Mouse (Mus musculus) yolk sac, embryonic 10.5 days (tissue): ENCODE data around the gene Cep97.
"Not testable (repeated sequence)": the region's sequence is repeated elsewhere in the genome, so short reads cannot be mapped to it uniquely, and the experiment has no call there.

Experiments used
- DNase-seq: peaks from one replicate; pipeline ENCODE4 v3.0.0-alpha.2; 2017; ENCODE audit warnings: low spot score

The Cep97 gene

DNA sequence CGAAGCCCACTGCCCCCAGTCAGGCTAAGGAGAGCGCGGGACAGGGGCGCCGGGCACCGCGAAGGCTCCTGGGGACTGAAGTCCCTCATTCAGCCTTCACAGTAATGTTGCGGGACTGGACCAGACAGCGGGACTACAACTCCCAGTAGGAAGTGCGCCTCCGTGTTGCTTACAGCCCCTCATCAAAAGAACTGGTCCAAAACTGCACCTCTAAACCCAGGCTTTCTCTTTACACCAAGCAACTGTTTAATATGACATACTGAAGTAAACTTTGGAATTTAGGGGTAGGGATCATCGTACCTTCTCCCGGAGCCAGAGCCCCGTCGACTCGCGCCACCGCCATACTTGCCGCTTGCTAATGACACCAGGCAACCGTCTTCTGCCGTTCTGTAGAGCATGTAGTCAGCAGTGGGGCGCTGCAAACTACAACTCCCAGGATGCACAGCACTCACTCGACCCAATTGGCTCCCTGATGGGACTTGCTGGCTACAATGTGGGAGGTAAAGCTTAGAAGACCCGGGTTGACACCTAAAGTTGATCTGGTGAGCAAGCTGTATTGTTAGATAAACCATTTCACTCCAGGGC is at the start of gene Cep97:
Gene Cep97 (minus strand): TSS at position 403 of the 585 bp plus-strand sequence.
- peak; percentile 95 for DNase-seq

DNA sequence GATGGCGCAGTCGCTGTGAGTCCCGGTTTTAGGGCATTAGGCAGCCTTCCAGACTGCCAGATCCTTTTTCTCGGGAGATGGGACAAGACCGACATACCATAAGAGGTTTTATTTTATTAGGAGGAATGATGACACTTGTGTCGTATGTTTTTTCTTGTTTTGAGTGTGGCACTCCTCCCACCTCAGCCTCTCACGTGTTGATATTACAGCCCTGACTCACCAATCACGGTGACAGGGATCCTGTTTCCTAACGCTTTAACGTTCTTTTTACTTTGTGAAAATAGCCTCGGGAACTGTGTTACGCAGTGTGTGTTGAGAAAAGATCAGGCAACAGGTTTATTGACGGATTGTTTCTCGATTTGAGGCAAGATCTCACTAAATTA is 40.2 kb upstream of the Cep97 start:
- DNase-seq = peak; percentile 21

DNA sequence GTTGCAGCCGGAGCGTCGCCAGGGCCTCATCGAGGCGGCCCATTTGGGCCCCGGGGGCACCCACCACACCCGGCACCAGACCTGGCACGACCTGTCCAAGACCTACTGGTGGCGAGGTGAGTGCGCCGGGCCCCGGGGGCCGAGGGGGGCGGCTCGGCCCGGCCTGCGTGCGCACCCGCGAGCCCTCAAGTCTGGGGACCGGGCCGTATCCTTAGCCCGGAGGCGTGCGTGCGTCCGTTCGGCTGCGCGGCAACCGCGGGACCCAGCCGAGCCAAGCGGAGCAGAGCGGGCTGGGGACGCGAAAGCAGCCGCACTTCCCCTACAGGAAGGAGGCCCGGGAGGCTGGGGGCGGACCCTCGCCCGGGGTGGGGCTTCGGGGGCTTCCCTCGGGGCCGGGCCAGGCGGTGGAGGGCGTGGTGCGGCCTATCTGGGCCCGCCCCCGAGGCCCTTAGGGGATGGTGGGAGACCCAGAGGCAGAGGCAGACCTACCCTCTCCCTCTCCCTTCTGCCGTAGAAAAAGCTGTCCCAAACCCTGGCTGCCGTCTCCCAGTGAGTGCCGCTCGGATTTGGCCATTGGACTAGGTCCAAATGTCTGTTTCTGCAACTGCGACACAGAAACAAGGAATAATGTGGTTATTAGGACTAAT is 39.7 kb upstream of the Cep97 start:
- peak; percentile 90 for DNase-seq

DNA sequence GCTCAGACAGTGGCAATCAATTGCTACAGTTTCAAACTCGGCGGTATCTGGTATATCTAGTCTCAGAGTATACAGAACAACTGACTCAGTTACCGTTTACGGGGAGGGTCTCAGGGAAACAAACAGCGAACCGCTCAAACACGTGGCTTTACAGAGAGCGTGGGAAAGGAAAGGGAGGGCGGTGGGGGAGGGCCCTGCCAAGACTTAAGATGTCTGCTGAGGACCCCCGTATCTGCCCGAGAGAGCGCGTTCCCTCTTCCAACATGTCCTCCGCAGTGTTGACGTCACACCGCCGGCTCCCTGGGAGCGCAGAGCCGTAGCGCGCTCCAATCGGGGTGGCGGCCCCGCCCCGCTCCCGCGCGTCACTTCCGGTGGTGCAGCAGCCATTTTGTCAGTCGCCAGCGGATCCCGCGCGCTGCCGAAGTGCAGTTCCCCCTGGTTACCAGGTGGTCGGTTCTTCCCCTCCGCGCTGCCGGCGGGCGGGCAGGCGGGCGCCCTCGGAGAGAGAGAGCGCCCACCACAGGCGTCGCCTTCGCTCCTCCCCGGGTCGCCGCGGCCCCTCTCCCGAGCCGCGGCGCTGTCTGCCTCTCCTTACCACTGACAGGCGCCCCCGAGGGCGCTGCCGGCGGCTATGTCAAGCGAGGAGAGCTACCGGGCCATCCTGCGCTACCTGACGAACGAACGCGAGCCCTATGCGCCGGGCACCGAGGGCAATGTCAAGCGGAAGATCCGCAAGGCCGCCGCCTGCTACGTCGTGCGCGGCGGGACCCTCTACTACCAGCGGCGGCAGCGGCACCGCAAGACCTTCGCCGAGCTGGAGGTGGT is 39.0 kb upstream of the Cep97 start, which contains the start of gene Zbtb11:
Gene Zbtb11 (plus strand): TSS at position 453 of the 825 bp plus-strand sequence.
- DNase-seq = peak; percentile 98

DNA sequence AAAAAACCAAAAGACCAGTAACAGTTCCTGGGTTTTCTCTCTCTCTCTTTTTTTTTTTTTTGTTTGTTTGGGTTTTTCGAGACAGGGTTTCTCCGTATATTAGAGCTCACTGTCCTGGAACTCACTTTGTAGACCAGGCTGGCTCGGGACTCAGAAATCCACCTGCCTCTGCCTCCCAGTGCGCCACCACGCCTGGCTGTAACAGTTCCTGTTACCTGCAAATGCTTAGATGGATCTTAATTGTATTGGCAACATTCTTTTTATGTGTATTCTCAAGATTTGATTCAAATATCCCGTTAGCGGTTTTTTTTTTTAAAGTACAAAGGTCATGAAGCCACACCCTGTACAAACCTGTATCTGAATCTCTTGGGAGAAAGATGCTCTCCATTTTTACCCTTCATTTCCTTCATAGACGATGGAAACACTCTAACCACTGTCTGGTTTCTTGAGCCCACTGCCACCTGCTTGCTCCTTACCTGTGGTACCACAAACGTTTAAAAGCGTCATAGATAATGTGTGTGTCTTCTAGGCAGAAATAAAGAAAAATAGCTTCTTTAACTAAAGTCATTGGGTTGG is 38.1 kb upstream of the Cep97 start:
- DNase-seq = peak; percentile 13

DNA sequence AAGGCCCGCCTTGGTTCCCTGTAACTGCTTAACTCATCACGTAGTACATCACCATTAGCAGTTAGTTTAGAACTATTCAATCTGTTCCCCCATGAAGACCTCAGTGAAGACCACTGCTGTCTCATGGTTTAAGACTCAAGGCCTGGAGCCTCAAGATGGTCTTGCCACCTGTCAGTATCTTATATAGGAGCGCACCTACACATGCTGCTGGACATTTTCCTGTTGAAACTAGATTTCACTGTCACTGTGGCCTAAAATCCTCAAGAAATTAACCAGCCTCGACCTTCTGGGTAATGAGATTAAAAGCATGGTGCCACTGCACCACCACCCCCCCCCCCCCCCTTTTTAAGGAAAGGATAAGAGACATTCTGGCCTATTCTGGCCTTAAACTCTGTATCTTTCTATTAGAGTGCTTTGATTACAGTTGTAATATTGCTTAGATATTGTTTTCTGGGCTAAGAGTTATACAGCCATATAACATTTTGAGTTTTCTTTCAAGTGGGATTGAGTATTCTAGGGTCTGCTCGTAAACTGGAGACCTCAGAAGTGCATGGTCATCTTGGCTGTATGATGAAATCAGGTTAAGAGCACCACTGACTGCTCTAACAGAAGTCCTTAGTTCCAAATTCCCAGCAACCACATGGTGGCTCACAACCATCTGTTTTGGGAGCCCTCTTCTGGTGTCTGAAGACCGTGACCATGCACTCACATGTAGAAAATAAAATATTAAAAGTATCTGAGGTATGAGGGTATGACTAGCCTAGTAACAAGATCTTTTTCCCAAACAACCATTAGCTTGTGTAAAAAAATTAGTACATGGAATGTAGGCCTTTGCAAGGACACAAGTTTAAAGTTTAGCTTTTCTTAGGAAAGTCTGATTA is 37.3 kb upstream of the Cep97 start:
- DNase-seq = no peak

DNA sequence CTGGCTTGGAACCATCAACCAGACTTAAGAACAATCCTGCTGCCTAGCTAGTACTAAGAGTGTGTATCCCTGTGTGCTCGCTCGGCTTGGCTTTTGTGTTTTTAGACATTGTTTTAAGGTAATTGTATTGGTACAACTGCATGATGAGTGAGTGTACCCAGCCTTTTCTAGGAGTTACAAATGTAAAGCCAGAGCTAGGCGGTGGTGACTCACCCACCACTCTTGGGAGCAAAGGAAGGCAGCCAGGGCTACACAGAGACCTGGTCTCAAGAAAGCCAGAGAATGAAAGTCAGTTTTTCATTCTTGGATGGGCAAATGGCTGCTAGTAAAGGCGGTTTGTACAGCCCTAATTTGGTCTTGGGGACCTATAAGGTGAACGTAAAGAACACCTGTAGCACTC is 35.8 kb upstream of the Cep97 start:
- DNase-seq = no peak

DNA sequence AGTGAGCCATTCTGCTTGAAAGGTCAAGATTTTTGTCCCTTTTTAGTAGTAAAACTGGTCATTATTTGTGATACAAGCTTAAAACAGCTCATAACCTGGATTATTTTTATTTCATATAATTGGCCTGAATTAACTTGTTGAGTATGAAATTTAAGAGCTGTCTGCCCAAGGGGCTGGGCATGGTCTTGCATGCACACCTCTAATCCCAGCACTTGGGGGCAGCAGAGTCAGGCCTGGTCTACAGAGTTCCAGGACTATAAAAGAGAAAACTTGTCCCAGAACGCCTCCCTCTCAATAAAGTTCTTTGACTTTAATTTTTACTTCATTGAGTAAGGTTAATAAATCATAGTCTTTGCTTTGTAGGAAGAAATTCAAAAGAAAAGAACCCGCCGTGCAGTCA is 34.5 kb upstream of the Cep97 start:
- DNase-seq = no peak

DNA sequence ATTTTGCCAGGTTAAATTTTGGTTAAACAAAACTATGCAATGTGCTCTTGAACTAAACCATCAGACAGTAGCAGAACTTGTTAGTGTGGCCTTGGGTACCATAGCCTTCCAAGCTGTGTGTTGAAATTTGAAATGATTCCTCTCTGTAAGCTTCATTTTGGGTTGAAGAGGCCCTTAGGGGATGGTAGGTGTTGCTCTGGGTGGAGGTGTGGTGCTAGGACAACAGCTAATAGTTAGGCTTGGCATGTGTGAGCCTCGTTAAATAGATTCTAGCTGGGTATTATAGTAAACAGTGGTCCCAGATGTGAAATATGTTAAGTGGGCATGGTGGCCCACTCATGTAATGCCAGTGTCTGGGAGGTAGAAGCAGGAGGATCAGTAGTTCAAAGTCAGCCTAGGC is 32.6 kb upstream of the Cep97 start:
- DNase-seq = no peak

DNA sequence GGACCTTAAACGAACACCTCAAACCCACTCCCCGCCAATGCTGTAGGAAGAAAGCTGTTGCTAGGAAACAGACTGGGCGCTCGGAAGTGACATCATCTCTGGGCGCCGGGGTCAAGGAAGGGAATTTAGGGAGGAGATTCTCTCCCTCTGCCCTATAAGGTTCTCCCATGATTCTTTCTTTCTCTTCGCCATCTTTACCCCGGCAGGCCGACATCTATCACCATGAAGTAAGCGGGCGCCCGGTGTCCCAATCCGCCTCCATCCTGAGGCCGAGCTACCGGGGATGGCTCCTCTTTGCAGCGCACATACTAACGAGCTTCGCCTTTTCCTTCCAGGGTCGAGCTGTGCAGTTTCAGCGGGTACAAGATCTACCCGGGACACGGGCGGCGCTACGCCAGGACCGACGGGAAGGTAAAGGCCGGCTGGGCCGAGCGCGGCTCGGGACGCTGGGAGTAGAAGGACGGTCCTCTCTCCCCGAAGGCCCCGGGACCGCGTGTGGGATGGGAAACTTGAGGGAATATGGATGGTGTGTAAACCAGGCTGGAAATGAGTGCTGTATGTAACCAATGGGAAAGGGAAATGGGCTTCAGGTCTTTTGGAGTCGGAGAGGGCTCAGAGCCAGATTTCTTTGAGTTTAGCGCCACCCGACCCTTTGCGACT is 31.7 kb upstream of the Cep97 start, which contains the start of gene Rpl24:
Gene Rpl24 (plus strand): TSS at position 64 of the 660 bp plus-strand sequence.
- DNase-seq = peak; percentile 93

DNA sequence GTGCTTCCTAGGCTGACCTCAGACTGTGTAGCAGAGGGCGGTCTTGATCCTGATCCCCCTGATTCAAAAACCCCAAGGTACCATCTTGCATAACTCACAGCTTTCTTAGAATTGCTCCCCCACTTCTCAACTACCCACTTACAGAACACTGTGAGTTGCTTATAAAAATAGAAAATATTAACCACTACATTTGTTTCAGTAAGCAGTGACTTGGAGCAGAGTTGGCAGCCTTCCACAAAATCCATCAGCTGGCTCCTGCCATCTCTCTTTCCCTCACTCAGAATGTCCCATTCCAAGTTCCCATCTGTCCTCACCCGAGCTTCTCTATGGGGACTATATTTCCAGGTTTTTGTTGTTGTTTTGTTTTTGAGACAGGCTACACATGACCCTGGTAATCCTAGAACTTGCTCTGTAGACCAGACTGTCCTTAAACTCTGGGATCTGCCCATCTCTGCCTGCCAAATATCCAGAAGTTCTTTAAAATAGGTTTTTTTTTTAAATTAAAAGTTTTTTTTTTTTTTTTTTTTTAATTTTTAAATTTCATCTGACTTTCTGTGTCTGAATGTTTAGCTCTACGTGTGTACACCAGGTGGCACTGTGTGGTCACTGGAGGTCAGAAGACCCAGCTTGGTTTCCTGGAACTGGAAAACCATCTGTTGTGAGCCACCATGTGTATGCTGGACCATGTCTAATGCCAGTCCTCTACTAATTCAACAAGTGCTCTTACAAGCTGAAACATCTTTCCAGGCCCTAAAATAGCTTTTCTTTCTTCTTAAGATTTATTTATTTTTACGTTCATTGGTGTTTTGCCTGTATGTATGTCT is 29.7 kb upstream of the Cep97 start:
- DNase-seq = no peak

DNA sequence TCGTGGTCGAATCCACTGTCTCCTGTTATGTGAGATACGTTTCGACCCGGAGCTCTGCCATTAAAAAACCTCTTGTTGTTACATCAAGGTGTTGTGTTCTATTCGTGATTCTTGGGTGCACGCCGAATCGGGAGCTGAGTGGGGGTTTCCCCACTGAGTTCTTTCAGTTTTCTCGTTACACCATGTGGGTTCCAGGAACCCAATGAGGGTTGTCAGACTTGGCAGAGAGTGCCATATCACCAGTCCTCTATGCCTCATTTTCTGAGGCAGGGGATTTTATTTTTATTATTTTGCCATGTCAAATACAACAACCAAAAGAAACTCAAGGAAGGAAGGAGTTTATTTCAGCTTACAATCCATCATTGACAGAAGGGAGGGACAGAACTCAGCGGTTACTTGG is 28.4 kb upstream of the Cep97 start:
- DNase-seq = not testable (repeated sequence)

DNA sequence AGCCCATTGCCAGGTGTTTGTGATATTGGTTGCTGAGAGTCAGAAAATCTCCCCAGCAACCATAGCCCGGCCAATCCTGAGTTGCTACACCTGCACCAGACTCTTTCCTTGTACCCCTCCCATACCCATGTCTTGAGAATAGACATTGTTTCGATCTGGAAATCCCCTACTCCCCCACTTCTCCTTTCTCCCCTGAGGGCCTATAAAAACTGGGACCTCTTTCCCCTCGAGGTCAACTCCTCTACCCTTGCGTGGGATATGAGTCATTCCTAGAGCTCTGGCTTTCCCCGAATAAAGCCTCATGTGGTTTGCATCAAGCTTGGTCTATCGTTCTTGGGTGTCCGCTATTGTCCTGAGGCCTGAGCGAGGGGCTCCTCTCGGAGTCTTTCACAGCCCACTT is 19.5 kb upstream of the Cep97 start:
- not testable (repeated sequence) for DNase-seq

DNA sequence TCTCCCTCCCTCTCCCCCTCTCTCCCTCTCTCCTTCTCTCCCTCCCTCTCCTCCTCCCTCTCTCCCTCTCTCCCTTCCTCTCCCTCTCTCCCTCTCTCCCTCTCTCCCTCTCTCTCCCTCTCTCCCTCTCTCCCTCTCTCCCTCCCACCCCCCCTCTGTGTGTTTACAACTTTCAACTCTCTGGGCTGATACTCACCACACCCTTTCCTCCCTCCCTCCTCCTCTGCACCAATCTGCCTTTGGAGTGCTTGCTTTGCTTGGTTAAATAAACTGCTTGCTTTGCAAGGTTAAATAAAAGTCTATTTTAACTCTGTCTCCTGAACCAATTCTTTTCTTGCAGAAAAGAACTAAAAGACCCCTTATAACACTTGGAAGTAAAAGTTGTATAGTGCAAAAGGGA is 18.1 kb upstream of the Cep97 start:
- DNase-seq = no peak

DNA sequence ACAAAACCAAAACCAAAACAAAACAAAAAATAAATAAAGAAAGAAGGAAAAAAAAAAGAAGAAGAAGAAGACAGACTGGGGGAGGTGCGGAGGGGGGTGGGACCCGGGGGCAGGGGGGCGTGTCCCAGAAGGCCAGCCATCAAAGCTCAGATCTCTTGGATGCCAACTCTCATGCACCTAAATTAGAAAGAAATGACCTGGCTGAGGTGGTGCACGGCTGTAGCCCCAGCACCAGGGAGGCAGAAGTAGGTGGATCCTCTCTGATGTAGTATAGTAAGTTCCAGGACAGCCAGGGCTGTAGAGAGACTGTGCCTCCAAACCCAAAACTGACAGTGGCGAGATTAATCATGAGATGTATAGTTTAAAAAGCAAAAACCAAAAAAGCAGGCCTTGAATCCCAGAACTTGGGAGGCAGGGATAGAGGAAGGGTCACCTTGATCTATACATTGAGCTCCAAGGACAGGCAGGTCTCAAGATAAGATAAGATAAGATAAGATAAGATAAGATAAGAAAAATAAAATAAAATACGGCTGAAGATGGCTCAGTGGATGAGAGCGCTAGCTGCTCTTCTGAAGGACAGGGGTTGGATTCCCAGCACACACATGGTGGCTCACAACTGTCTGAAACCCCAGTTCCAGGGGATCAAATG is 17.1 kb upstream of the Cep97 start:
- DNase-seq = no peak

DNA sequence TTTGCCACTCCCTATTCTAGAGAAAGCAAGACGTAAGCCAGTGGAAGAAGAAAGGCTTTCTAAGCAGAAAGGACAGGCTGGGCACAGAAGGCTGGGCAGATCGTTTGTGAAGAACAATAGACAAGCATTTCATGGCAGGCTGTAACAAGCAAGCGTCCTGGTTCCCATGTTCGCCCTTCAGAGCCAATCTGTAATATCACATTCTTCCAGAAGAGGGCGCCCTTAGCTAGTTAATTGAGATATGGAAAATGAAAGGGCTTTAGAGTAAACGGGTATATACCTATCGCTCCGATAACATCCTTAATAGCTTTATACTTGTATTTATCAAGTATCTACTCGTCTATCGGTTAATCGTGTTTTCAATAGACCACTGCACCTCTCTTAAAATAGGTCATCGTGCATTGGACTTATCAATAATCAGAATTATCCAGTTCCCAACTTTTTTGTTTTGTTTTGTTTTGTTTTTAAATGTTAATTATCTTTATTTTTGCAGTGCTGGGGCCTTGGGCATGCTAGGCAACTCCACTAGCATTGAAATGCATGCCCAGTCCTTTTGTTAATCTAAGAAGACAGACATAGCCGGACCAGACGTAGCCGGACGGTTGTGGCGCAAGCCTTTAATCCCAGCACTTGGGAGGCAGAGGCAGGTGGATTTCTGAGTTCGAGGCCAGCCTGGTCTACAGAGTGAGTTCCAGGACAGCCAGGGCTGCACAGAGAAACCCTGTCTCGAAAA is 16.5 kb upstream of the Cep97 start:
- DNase-seq = peak; percentile 59

DNA sequence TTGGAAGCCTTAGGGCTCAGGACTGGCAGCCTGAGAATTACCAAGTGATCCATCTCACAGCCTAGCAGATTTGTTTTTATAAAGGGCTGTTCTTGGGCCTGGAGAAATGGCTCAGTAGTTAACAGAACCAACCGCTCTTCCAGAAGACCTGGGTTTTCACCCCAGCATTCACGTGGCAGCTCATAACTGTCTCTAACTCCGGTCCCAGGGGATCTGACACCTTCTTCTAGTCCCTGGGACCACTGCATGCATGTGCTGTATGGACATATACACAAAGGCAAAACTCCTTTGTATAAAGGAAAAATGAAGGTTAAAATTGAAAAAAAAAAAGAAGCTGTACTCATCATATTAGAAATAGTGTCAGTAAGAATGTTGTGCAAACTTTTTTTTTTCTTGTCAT is 15.8 kb upstream of the Cep97 start:
- DNase-seq = no peak

DNA sequence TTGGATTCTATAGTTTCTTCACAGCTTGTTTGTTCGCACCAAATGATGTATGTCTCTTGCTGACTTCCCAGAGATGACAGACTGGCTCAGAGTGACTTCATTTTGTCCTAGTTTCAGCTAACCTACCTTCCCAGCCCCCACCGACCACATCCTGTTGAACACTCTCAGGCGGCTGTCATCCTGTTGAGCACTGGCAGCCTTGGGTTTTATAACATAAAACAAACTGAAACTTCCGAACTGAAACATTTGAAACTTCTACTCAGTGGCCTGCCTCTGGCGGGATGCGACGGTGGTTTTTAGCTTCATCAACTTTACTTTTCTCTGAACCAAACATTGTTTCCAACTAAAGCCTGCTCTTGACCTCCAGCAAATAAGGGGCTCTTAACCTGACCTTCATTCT is 14.3 kb upstream of the Cep97 start:
- no peak for DNase-seq

DNA sequence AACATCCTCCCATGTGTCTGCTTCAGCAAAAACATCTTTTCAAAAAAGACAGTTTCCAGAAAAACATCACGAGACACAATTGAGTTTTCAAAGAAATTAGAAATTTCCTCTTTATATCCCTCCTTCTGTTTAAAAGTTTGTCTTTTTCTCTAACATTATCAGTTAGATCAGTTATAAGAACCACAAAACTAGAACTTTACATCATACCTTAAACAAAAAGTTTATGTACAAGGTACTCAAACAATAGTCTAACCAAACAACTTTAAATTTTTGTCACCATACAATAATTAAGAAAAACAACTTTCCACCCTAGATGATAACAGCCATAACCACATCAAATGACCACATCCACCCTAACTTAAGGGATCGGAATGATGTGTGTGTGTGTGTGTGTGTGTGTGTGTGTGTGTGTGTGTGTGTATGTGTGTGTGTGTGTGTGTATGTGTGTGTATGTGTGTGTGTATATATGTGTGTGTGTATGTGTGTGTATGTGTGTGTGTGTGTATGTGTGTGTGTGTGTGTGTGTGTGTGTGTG is 13.3 kb upstream of the Cep97 start:
- not testable (repeated sequence) for DNase-seq
